Mouse (Mus musculus) activated CD4-positive, CD25-positive, alpha-beta regulatory T cell, adult 4 months (primary cell): ENCODE results near the gene Csk. TPM values are rescaled to one million over a fixed set of nuclear protein-coding genes. Genes with fewer than 3 reads are reported as not detected.

Experiments
- ATAC-seq: one replicate; pipeline ENCODE4 v1.8.0; 2017
- polyA plus RNA-seq, 2 experiments: library from polyadenylated mRNA; unstranded; fragments of 100-300 nt; shearing (Covaris generic); gene quantifications; one replicate each; pipeline ENCODE4 v1.2.1; 2017

Csk gene
- polyA plus RNA-seq, 2 experiments from 2014 or later, result 118 to 146 TPM

DNA sequence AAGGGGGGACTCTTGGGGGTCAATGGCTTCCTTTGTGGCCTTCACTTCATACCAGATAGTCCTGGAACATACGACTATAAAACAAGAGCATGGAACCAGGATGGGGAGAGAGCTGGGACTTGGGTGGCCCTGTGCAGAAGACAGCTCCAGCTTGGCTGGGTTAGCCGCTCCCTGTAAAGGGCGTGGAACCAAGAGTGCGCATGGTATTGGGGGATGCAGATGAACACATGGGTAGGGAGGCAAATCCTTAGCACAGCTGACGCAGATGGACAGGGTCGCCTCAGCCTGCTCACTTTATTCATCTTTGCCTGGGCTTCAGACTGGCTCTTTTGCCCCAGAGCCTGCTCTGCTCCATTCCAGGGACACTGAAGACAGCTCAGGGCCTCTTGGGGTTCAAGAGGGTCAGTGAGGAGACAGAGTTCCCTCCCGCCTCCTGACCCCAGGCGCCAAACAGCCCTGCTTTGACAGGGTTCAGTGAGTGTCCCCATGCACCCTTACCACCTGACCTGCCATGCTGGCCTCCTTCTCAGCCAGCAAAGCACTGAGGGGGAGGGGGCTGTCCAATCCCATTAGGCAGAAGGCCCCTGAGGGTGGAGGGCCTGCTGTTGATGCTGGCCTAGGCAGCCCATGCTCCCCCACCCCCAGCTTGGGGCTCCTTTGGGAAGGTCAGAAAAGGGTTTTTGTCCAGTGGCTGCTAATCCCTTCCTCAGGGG is 54.4 kb downstream of the Csk start:
- no peak for ATAC-seq

DNA sequence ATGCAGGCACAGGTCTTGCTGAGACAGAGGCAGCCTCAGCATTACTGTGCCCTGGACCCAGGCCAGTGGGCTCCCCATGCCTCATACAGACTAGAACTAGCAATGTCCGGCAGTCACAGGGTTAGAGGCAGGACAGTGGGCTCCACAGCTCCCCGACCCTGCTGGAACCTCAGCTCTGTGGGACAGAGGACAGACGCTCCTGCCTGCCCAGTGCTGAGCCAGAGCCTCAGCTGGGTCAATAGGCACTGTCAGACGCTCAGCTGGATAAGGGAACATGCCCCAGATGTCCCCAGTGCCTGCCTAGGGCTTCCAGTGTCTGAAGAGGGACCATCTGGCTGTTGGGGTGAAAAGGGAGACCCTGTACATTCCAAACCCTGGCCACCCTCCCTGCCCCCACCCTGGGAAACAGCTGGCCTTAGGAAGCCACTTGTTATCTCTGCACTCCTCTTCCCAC is 55.5 kb downstream of the Csk start:
- no peak for ATAC-seq

GRCm38 (mm10) chr9:57597265-57597664 is 56.2 kb downstream of the Csk start:
- ATAC-seq, result no peak

DNA sequence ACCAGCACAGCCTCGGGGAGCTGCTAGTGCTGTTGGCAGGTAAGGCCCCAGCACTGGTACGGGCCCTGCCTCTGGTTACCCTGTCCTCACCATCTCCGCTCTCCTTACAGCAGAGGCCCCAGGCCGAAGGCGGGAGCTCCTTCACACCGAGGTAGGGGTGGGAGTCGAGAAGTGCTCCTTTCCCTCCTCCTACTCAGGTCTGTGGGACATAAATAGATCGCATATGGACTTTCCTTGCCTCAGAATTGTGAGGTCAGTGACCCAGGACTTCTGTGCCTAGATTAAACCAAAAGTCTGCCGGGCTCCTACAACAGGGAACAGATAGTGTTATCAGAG is 59.3 kb downstream of the Csk start:
- ATAC-seq, result no peak

DNA sequence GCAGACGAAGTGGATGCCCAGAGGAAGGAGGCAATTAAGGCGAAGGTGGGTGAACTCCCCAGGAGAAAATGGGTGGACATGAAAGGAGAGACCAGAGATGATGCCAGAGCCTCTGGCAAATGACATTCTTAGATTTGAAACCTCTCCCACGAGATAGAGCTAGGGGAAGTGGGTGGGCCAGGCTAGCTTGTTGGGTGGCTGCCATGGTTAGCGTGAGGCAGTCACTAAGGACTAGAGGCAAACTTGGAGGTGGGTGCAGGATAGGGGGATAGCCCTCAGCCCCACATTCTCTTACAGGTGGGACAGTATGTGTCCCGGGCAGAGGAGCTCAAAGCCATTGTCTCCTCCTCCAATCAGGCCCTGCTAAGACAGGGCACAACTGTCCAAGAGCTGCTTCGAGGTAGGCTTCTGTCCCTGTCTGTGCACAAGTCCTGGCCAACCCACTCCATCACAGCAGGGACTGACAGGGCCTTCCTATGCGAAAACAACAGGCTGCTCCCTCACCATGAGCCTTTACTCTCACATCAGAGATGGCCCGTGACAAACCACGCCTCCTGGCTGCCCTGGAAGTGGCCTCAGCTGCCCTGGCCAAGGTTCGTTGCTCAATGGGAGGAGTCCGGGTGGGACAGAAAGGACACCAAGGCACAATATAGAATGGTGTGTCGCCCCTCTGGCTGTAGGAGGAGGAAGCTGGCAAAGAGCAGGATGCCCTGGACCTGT is 59.8 kb downstream of the Csk start:
- no peak for ATAC-seq

DNA sequence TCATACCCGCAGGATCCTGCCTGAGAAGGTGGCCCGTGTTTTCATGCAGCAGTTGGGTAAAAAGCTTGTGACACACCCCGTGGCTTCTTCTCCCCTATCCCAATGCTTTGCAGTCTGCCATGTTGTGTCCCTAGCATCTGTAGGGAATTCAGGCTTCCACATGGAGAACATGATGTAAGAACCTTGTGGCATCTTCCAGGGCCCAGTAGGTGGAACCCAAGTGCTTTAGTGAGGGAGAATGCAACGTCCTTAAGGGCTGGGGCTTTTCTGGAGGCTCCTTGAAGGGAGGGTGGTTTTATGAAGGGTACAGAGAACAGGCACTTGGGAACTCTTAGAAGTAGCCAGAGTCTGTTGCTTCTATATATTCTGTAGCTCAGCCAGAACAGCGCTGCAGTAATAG is 62.7 kb downstream of the Csk start:
- ATAC-seq, result no peak

DNA sequence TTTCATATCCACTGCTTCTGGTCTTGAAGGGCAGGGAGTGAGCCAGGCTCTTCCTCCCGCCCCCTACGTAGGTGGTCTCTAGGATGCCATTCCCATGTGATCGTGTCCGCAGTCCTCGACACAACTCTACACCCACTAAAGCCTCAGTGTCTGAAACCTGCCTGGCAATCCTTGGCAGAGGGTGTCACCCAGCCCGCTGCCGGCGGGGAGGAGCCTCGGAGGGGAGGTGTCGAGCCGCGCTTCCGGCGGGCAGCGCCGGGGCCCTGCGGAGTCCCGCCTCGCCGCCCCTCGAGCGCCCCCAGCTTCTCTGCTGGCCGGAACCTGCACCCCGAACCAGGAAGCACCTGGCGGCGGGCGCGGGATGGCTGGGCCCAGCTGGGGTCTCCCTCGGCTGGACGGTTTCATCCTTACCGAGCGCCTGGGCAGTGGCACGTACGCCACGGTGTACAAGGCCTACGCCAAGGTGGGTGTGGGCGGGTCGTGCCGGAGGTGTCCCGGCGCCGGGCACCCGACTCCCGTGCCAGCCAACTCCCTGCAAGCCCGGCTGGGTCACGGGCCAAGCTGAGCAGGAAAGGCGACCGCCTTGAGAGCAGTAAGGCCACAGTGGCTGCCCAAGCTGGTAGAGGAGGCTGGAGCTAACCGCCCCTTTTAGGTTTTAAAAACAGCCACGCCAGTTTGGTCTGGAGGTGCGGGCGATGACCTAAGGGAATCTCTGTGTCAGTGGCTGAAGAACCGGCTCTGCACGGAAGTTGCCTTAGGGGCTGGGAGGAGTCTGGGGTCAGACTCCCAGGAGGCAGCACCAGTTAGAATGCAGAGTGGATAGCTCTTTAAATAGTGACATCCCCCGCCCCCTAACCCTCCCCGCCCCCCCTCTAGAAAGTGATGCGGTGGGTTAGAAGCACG is 64.0 kb downstream of the Csk start, which contains the start of gene Ulk3:
Gene Ulk3 (plus strand): TSS at position 229 of the 903 bp plus-strand sequence.
- peak; percentile 78 for ATAC-seq

DNA sequence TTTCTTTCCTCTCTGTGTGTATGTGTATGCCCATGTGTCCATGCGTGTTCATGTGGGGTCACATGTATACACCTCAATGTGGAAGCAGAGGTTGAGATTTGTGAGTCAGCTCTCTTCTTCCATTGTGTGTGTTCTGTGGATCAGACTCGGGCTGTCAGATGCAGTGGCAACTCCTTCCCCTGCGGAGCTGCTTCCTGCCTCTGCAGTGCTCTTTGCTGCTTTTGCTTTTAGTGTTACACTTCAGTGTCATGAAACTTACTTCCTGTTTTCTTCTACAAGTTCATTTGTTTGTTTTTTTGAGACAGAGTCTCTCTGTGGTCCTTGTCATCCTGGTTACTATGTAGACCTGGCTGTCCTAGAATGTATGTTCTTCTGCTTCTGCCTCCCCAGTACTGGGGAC is 68.4 kb downstream of the Csk start:
- ATAC-seq, result no peak

DNA sequence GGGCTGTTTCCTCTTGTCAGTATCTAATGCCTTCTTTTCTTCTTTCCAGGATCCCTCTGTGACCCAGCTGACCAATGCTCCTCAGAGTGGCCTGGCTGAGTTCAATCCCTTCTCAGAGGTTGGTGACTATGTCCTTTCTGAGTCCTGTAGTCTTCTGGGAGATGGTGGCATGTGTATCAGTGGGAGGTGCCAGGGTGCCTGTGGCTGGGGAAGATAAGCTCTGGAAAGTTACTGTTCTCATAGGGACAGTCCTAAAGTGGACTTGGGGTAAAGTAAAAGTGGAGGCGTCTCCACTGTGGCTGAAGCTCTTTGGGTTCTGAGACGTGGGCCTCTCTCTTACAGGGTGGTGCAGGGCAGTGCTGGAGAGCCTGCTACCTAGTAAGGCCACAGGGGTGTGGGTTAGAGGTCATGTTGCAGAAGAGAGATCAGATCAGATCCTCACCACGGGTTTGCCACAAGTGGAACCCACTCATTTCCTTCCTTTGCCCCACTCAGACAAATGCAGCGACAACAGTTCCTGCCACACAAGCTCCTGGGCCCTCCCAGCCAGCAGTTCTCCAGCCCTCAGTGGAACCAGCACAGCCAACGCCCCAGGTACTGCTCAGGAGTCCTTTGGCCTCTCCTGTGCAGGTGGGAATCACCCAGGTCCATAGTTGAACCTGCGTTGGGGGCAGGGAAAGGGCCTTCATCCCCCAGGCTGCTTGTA is 76.1 kb downstream of the Csk start:
- peak; percentile 43 for ATAC-seq

Other genes starting within 250 kb of the Csk start
- gene Ppcdc, start 213.5 kb downstream of the Csk start, polyA plus RNA-seq, result 100 to 1,000 TPM; 117 to 128 TPM
- gene Scamp5, start 185.6 kb downstream of the Csk start, polyA plus RNA-seq, result under 1 TPM in 1 of 2 experiments, not detected in 1; 0.50 TPM
- gene Rpp25, start 149.6 kb downstream of the Csk start, polyA plus RNA-seq, result not detected
- gene Cox5a, start 132.4 kb downstream of the Csk start, polyA plus RNA-seq, result 100 to 1,000 TPM; 315 to 368 TPM
- 10 to 100 TPM; 21.7 to 33.7 TPM for gene Fam219b, start 116.1 kb downstream of the Csk start, polyA plus RNA-seq
- gene Mpi, start 100.9 kb downstream of the Csk start, polyA plus RNA-seq, result 10 to 100 TPM in 1 of 2 experiments, 1 to 10 TPM in 1; 7.8 to 14.8 TPM
- gene Scamp2, start 92.7 kb downstream of the Csk start, polyA plus RNA-seq, result 10 to 100 TPM; 68.7 to 92.7 TPM
- 10 to 100 TPM; 25.1 to 29.3 TPM for gene Ulk3, start 64.2 kb downstream of the Csk start, polyA plus RNA-seq
- not detected for gene Cplx3, start 47.4 kb downstream of the Csk start, polyA plus RNA-seq
- gene Lman1l, start 32.9 kb downstream of the Csk start, polyA plus RNA-seq, result not detected
- gene Cyp1a2, start 30.1 kb upstream of the Csk start, polyA plus RNA-seq, result not detected
- gene Cyp1a1, start 34.3 kb upstream of the Csk start, polyA plus RNA-seq, result not detected
- 10 to 100 TPM; 23.1 to 26.5 TPM for gene Edc3, start 54.9 kb upstream of the Csk start, polyA plus RNA-seq
- gene Clk3, start 112.2 kb upstream of the Csk start, polyA plus RNA-seq, result 10 to 100 TPM; 70.7 to 77.8 TPM
- 10 to 100 TPM; 23.3 to 26.5 TPM for gene Arid3b, start 183.2 kb upstream of the Csk start, polyA plus RNA-seq